Mouse (Mus musculus): ENCODE measurements around the gene Morf4l1.

DNA sequence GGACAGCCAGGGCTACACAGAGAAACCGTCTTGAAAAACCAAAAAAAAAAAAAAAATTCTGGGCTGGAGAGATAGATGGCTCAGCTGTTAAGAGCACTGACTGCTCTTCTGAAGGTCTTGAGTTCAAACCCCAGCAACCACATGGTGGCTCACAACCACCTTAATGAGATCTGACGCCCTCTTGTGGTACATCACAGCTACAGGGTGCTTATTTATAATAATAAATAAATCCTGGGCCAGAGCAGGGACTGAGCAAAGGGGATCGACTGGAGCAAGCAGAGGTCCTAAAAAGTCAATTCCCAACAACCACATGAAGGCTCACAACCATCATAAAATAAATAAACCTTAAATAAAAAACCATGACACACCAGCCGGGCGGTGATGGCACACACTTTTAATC is 15.6 kb downstream of the Morf4l1 start:
- TF ChIP-seq CTCF (IDR thresholded peaks at IDR 0.05; ENCODE audit: extremely low read depth, insufficient read depth, low read length) (no peak), POLR2A (IDR thresholded peaks at IDR 0.05; ENCODE audit: extremely low read depth, insufficient read depth, low read length) (no peak)

All from cortical plate, adult 2 months (tissue).